Mouse (Mus musculus) effector memory CD4-positive, alpha-beta T cell, adult 7 months (primary cell): ENCODE data around the gene Angptl6. TPM values are rescaled to one million over a fixed set of nuclear protein-coding genes. Genes with fewer than 3 reads are reported as not detected.

Experiments used
- polyA plus RNA-seq: library from polyadenylated mRNA; unstranded; fragments of 100-300 nt; shearing (Covaris generic); gene quantifications from one replicate; pipeline ENCODE4 v1.2.1, GENCODE M21; 2017

Angptl6 gene
- polyA plus RNA-seq: 1.1 TPM

DNA sequence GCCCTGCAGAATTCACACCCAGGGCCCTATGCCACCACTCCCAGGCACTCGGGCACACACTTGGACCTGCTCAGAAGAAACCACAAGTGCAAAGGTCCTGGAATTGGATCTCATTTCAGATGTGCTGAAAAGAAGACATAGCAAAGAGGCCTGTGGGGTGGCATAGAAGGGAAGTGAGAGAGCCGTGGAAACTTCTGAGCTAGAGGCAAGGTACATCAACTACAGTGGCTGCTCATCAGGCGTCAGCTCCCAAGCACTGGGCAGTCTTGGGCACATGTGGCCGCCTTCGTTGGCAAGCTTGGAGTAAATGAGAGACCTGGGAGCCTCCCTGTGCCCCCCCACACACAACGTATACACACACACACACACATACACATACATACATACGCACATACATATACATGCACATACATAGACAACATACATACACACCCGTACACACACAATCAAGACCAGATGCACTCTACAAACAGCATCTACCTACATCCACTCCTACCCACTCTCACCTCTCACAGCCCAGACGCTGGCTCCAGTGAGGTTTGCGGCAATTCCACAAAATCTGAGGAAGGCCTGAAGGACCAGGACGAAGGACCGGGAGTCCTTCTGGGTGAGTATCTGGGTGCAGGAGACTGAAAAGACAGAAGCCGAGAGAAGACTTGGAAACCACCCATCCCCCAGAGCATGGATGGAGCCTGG lies at the start of gene Angptl6:
Gene Angptl6 (minus strand): TSS at position 631 of the 696 bp plus-strand sequence.

GRCm38 (mm10) chr9:20898511-20899073 lies 19.1 kb upstream of the Angptl6 start, which contains the start of gene Eif3g:
Gene Eif3g, minus strand, starts transcription at chr9:20898623.

GRCm38 (mm10) chr9:20887704-20888385 lies 8.3 kb upstream of the Angptl6 start, which contains the start of gene Ppan:
Gene Ppan, plus strand, starts transcription at chr9:20888175.

DNA sequence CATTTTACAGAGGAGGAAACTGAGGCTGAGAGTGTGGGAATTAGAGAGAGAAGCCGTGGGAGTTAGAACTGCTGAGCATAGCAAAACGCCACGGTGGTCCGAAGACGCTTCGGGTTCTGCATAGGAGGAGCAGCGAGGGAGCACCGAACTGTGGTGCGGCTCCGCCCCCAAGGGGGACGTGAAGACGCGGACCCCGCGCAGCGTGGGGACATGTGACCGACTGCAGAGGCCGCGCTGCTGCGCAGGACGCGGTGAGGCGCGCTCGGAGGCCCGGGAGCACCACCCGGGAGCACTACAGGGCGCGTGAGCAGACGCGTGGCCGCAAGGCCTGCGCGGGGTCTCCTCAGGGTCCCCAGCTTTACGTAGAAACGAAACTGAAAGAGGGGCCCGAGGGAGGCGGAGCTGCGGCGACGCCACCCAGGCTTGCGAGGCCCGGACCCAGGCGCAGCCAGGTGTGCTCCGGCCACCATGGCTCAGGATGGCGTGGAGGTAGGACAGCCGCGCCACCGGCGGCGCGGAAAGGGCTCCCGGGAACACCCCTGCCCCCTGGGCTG lies 11.0 kb downstream of the Angptl6 start, which contains the start of gene A230050P20Rik:
Gene A230050P20Rik (plus strand): TSS at position 195 of the 554 bp plus-strand sequence.

Other genes with a start within 250 kb of the Angptl6 start
- 437 TPM for gene Ubl5, start 236.8 kb downstream of the Angptl6 start, polyA plus RNA-seq
- 91.4 TPM for gene Fbxl12, start 235.0 kb downstream of the Angptl6 start, polyA plus RNA-seq
- 17.8 TPM for gene Pin1, start 227.6 kb downstream of the Angptl6 start, polyA plus RNA-seq
- gene Olfm2, start 133.4 kb downstream of the Angptl6 start, polyA plus RNA-seq: 0.27 TPM
- gene Col5a3, start 64.7 kb downstream of the Angptl6 start, polyA plus RNA-seq: not detected
- not detected for gene Rdh8, start 61.2 kb downstream of the Angptl6 start, polyA plus RNA-seq
- 33.1 TPM for gene A230050P20Rik, start 11.1 kb downstream of the Angptl6 start, polyA plus RNA-seq
- gene Ppan, start 8.4 kb upstream of the Angptl6 start, polyA plus RNA-seq: 97.3 TPM
- 332 TPM for gene Eif3g, start 18.9 kb upstream of the Angptl6 start, polyA plus RNA-seq
- 67.8 TPM for gene Dnmt1, start 80.2 kb upstream of the Angptl6 start, polyA plus RNA-seq
- 10.3 TPM for gene S1pr2, start 97.1 kb upstream of the Angptl6 start, polyA plus RNA-seq
- gene Mrpl4, start 123.0 kb upstream of the Angptl6 start, polyA plus RNA-seq: 101 TPM
- 268 TPM for gene Icam1, start 136.3 kb upstream of the Angptl6 start, polyA plus RNA-seq
- gene Icam4, start 149.6 kb upstream of the Angptl6 start, polyA plus RNA-seq: 1.4 TPM
- gene Icam5, start 152.3 kb upstream of the Angptl6 start, polyA plus RNA-seq: not detected
- 0.73 TPM for gene Zglp1, start 187.4 kb upstream of the Angptl6 start, polyA plus RNA-seq
- not detected for gene Gm49373, start 193.4 kb upstream of the Angptl6 start, polyA plus RNA-seq
- 47.1 TPM for gene Fdx1l, start 193.9 kb upstream of the Angptl6 start, polyA plus RNA-seq
- 6.2 TPM for gene Gm38431, start 212.3 kb upstream of the Angptl6 start, polyA plus RNA-seq
- gene Raver1, start 212.3 kb upstream of the Angptl6 start, polyA plus RNA-seq: 53.3 TPM